In genomic region chr6:117279786-117280411, GRCm38 (mm10) we compare ENCODE assay signal across 10 mouse cellular contexts.
A peak's percentile ranks its signal among the peaks of the same experiment; 100 is the strongest.
DNase-seq lines count a peak whose midpoint lies in the region; ATAC-seq lines count a peak whose summit lies in the region.
"Had no signal": no experiment of that assay in that cellular context is flagged by ENCODE, and none has a peak within 500 bp of the region (broad histone marks: within the 10 kb centered on the region; RNA-seq: fewer than 3 reads in every experiment).

No protein-coding gene starts in this region.

- peak overlapping the region; percentile 56; the same call in 1 of the 2 replicates for H3K27ac ChIP-seq in forebrain, embryonic 10.5 days
- H3K27ac ChIP-seq in forebrain, embryonic 11.5 days (ENCODE audit: low read depth, low read length), result no peak overlapping the region
- no peak overlapping the region for H3K27ac ChIP-seq in hindbrain, embryonic 14.5 days
- H3K27ac ChIP-seq: lung, embryonic 15.5 days had no signal

- no peaks in the 10 kb centered on the region for H3K36me3 ChIP-seq in forebrain, embryonic 10.5 days (replicated peaks)
- no peaks in the 10 kb centered on the region for H3K36me3 ChIP-seq in forebrain, embryonic 11.5 days (ENCODE audit: control insufficient read depth, insufficient read depth, low read length)
- H3K36me3 ChIP-seq in hindbrain, embryonic 14.5 days (replicated peaks; ENCODE audit: control insufficient read depth, insufficient read depth), result no peaks in the 10 kb centered on the region
- H3K36me3 ChIP-seq: lung, embryonic 15.5 days had no signal

- H3K27me3 ChIP-seq in forebrain, embryonic 10.5 days (ENCODE audit: poor library complexity, severe bottlenecking), result no peaks in the 10 kb centered on the region
- no peaks in the 10 kb centered on the region for H3K27me3 ChIP-seq in forebrain, embryonic 11.5 days (ENCODE audit: control insufficient read depth, insufficient read depth, low read length)
- no peaks in the 10 kb centered on the region for H3K27me3 ChIP-seq in hindbrain, embryonic 14.5 days (ENCODE audit: control insufficient read depth, insufficient read depth, low read length)
- H3K27me3 ChIP-seq: lung, embryonic 15.5 days had no signal

- no peaks in the 10 kb centered on the region for H3K9me3 ChIP-seq in forebrain, embryonic 10.5 days
- no peaks in the 10 kb centered on the region for H3K9me3 ChIP-seq in forebrain, embryonic 11.5 days (ENCODE audit: control insufficient read depth, low read length)
- H3K9me3 ChIP-seq in hindbrain, embryonic 14.5 days (ENCODE audit: control insufficient read depth, low read length), result no peaks in the 10 kb centered on the region
- H3K9me3 ChIP-seq: lung, embryonic 15.5 days had no signal

- no peak overlapping the region for H3K4me3 ChIP-seq in forebrain, embryonic 10.5 days
- H3K4me3 ChIP-seq in forebrain, embryonic 11.5 days (ENCODE audit: low read depth, low read length), result no peak overlapping the region
- no peak overlapping the region for H3K4me3 ChIP-seq in hindbrain, embryonic 14.5 days (replicated peaks; ENCODE audit: low read length)
- H3K4me3 ChIP-seq: lung, embryonic 15.5 days had no signal

- 61% methylated on average over 14 of the region's 14 CpGs for WGBS in forebrain, embryonic 10.5 days
- WGBS in forebrain, embryonic 11.5 days, result 61% methylated on average over 14 of the region's 14 CpGs
- 44% methylated on average over 14 of the region's 14 CpGs for WGBS in hindbrain, embryonic 14.5 days

- peaks cover 12% of the 10 kb centered on the region for H3K4me1 ChIP-seq in forebrain, embryonic 10.5 days
- H3K4me1 ChIP-seq in forebrain, embryonic 11.5 days (replicated peaks; ENCODE audit: control insufficient read depth, insufficient read depth, low read length), result no peaks in the 10 kb centered on the region
- no peaks in the 10 kb centered on the region for H3K4me1 ChIP-seq in hindbrain, embryonic 14.5 days (replicated peaks; ENCODE audit: control insufficient read depth, insufficient read depth, low read length)
- H3K4me1 ChIP-seq: lung, embryonic 15.5 days had no signal

- H3K9ac ChIP-seq in forebrain, embryonic 11.5 days (ENCODE audit: low read length), result no peak overlapping the region; the same call in 1 of the 2 replicates
- no peak overlapping the region for H3K9ac ChIP-seq in hindbrain, embryonic 14.5 days
- H3K9ac ChIP-seq: lung, embryonic 15.5 days had no signal

- no peak overlapping the region for H3K4me2 ChIP-seq in forebrain, embryonic 11.5 days (ENCODE audit: low read depth, low read length, severe bottlenecking)
- no peak overlapping the region for H3K4me2 ChIP-seq in hindbrain, embryonic 14.5 days (replicated peaks)
- H3K4me2 ChIP-seq: lung, embryonic 15.5 days had no signal

- DNase-seq in forebrain, embryonic 10.5 days (ENCODE audit: extremely low spot score, low spot score), result no peak
- no peak for DNase-seq in forebrain, embryonic 11.5 days (ENCODE audit: low spot score)
- DNase-seq in right cerebral cortex, postnatal 10 days (ENCODE audit: low spot score in 2 of 2), result peak; percentile 40 to 46
- DNase-seq in right cerebral cortex, postnatal 14 days, result no peak
- DNase-seq in hindbrain, embryonic 14.5 days (ENCODE audit: low spot score), result no peak
- no peak for DNase-seq in adrenal gland, postnatal 10 days
- DNase-seq in spleen, adult 12 weeks (ENCODE audit: low spot score), result no peak
- DNase-seq in lung, postnatal 25 days (ENCODE audit: low spot score), result no peak
- DNase-seq: B cell, adult 2 months had no signal

- no peak for ATAC-seq in forebrain, embryonic 11.5 days (replicated peaks; ENCODE audit: low FRiP score)
- peak; percentile 68; the same call in 1 of the 2 replicates for ATAC-seq in hindbrain, embryonic 14.5 days (ENCODE audit: low FRiP score)

Comparison
In these comparisons a context has a peak if more than half of its experiments do, and no peak if none do; other contexts are left out.
1. DNase-seq: peak in right cerebral cortex, postnatal 10 days (2 of 2); none in forebrain, embryonic 10.5 days (single experiment), forebrain, embryonic 11.5 days (single experiment), right cerebral cortex, postnatal 14 days (single experiment), hindbrain, embryonic 14.5 days (single experiment), adrenal gland, postnatal 10 days (single experiment), spleen, adult 12 weeks (single experiment) and lung, postnatal 25 days (single experiment).